Mouse (Mus musculus) embryonic fibroblast, embryonic 13.5 days (primary cell): Measurements from ENCODE around the gene Arap2. TPM values are rescaled to one million over a fixed set of nuclear protein-coding genes. Genes with fewer than 3 reads are reported as not detected.

ENCODE experiments used
- H3K27ac ChIP-seq: 2 replicates; pipeline ENCODE4 v1.5.1; 2012; ENCODE audit warnings: low read length, control low read depth, inconsistent platforms; ENCODE audit not compliant: insufficient read depth
- H3K4me1 ChIP-seq: 2 replicates; pipeline ENCODE4 v1.6.1; 2011; ENCODE audit warnings: low read length; ENCODE audit not compliant: control insufficient read depth, insufficient read depth
- H3K4me3 ChIP-seq: 2 replicates; pipeline ENCODE4 v1.5.1; 2011; ENCODE audit warnings: mild to moderate bottlenecking, control low read depth, low read length; ENCODE audit not compliant: insufficient read depth
- CTCF ChIP-seq: IDR thresholded peaks from 2 replicates; pipeline ENCODE4 v1.5.1; 2011; ENCODE audit warnings: mild to moderate bottlenecking, control low read depth, low read length, moderate library complexity, borderline replicate concordance; ENCODE audit not compliant: insufficient read depth
- POLR2A ChIP-seq: IDR thresholded peaks from 2 replicates; pipeline ENCODE4 v1.6.1; 2011; ENCODE audit warnings: low read depth, mild to moderate bottlenecking, control low read depth, low read length, moderate library complexity
- polyA plus RNA-seq: library from polyadenylated mRNA; stranded (reverse); fragments of >200 nt; gene quantifications from 2 replicates; pipeline ENCODE4 v1.2.4, GENCODE M21; 2011; ENCODE audit warnings: low read depth; ENCODE audit not compliant: missing spikeins, insufficient read length

Gene Arap2
- polyA plus RNA-seq, 1 experiment = 10.4 TPM

DNA sequence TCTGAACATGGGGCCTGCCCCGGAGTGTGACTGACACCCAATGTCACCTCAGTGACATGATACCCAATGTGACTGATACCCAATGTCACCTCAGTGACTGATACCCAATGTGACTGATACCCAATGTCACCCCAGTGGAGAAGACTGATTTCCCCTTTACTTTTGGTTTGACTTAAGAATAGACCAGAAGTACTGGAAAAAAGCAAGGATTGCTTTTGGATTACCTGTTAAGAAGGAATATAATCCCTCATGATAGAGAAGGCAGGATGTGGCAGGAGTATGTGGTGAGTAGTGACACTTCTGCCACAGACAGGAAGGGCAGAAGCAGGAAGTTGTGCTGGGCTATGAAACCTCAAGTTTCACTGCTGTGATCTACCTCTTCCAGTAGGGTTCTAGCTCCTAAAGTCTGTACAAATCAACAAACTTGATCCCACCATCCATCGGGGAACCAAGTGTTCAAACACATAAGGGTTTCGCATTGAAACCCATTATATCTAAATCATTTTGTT lies 191.6 kb downstream of the Arap2 start:
- Histone ChIP-seq H3K27ac (no peak overlapping the region), H3K4me1 (no peaks in the 10 kb centered on the region), H3K4me3 (no peak overlapping the region)
- TF ChIP-seq POLR2A (no peak), CTCF (no peak)

Other genes starting within 250 kb of the Arap2 start
- gene Dthd1, start 47.7 kb upstream of the Arap2 start, polyA plus RNA-seq = not detected in 2 replicates